8 mouse cellular contexts compared by ENCODE assay signal in genomic region chr10:80677128-80677875, GRCm38 (mm10). TPM values are rescaled to one million over a fixed set of nuclear protein-coding genes. Genes with fewer than 3 reads are reported as not detected.
DNase-seq lines count a peak whose midpoint lies in the region; ATAC-seq and TF ChIP-seq lines count a peak whose summit lies in the region.

No protein-coding gene starts in this region.

- ATAC-seq in heart, embryonic 16.5 days (replicated peaks; ENCODE audit: extremely low read depth, insufficient read depth, low FRiP score) = no peak
- ATAC-seq in liver, embryonic 12.5 days = no peak

- peak overlapping the region; percentile 74 for H3K4me3 ChIP-seq in layer of hippocampus, adult 2 months
- peak overlapping the region; percentile 95 for H3K4me3 ChIP-seq in heart, embryonic 16.5 days (ENCODE audit: low read length)
- peak overlapping the region; percentile 91 for H3K4me3 ChIP-seq in liver, embryonic 12.5 days
- peak overlapping the region; percentile 68 for H3K4me3 ChIP-seq in small intestine, adult 2 months (ENCODE audit: low read depth, low read length)

- no peaks in the 10 kb centered on the region for H3K36me3 ChIP-seq in heart, embryonic 16.5 days (ENCODE audit: control insufficient read depth, insufficient read depth)
- peaks cover 20% of the 10 kb centered on the region for H3K36me3 ChIP-seq in liver, embryonic 12.5 days
- no peaks in the 10 kb centered on the region; the same call in 1 of the 2 replicates for H3K36me3 ChIP-seq in small intestine, adult 2 months (ENCODE audit: control insufficient read depth, insufficient read depth, low read length)

- 21% methylated on average over 9 of the region's 9 CpGs for WGBS in heart, embryonic 16.5 days
- 7% methylated on average over 9 of the region's 9 CpGs for WGBS in liver, embryonic 12.5 days (ENCODE audit: insufficient replicate concordance)
- 6% methylated on average over 9 of the region's 9 CpGs for WGBS in small intestine, adult 2 months

- H3K4me1 ChIP-seq in heart, embryonic 16.5 days (ENCODE audit: control insufficient read depth, insufficient read depth, low read length) = peaks cover 59% of the 10 kb centered on the region
- H3K4me1 ChIP-seq in liver, embryonic 12.5 days = peaks cover 72% of the 10 kb centered on the region
- H3K4me1 ChIP-seq in small intestine, adult 2 months (ENCODE audit: control insufficient read depth, insufficient read depth, insufficient read length, low read length) = peaks cover 52% of the 10 kb centered on the region

- TF ChIP-seq POLR2A in small intestine, adult 2 months (IDR thresholded peaks at IDR 0.05; ENCODE audit: low read depth, low read length) = no peak

- no peaks in the 10 kb centered on the region for H3K27me3 ChIP-seq in heart, embryonic 16.5 days (ENCODE audit: control insufficient read depth, insufficient read depth, low read length)
- no peaks in the 10 kb centered on the region for H3K27me3 ChIP-seq in liver, embryonic 12.5 days (replicated peaks)
- H3K27me3 ChIP-seq in small intestine, adult 2 months (ENCODE audit: control insufficient read depth, insufficient read depth, low read length) = no peaks in the 10 kb centered on the region

- no peaks in the 10 kb centered on the region for H3K9me3 ChIP-seq in heart, embryonic 16.5 days (replicated peaks; ENCODE audit: control insufficient read depth, low read length)
- H3K9me3 ChIP-seq in liver, embryonic 12.5 days (replicated peaks) = no peaks in the 10 kb centered on the region

- peak overlapping the region; percentile 91 for H3K4me2 ChIP-seq in heart, embryonic 16.5 days (ENCODE audit: low read depth, low read length)
- H3K4me2 ChIP-seq in liver, embryonic 12.5 days = peak overlapping the region; percentile 92

- H3K9ac ChIP-seq in heart, embryonic 16.5 days (ENCODE audit: low read length) = peak overlapping the region; percentile 92
- H3K9ac ChIP-seq in liver, embryonic 12.5 days = peak overlapping the region; percentile 90

- DNase-seq in layer of hippocampus, adult 2 months (ENCODE audit: low spot score in 2 of 2) = no peak
- no peak for DNase-seq in layer of hippocampus, adult 11-12 months (ENCODE audit: low spot score)
- peak; percentile 82 for DNase-seq in adipocyte (ENCODE audit: low spot score)
- DNase-seq in right cerebral cortex, adult 2 months (ENCODE audit: low spot score in 2 of 2) = no peak
- DNase-seq in layer of hippocampus, adult 9-10 months (ENCODE audit: low spot score) = no peak

- peak overlapping the region; percentile 99 for H3K27ac ChIP-seq in layer of hippocampus, adult 2 months
- peak overlapping the region; percentile 100 for H3K27ac ChIP-seq in heart, embryonic 16.5 days (ENCODE audit: low read length)
- peak overlapping the region; percentile 100 for H3K27ac ChIP-seq in liver, embryonic 12.5 days
- H3K27ac ChIP-seq in small intestine, adult 2 months (ENCODE audit: insufficient read depth, low read depth, low read length) = peak overlapping the region; percentile 98

- no peak for TF ChIP-seq CTCF in layer of hippocampus, adult 2 months (conservative IDR thresholded peaks at IDR 0.05)
- no peak for TF ChIP-seq CTCF in small intestine, adult 2 months (IDR thresholded peaks at IDR 0.05; ENCODE audit: extremely low read depth, insufficient read length, insufficient replicate concordance, low read depth, low read length)

RNA-seq across cellular contexts. Expression of gene Mknk2, which starts 0.6 kb away (rescaled TPM):
- total RNA-seq in layer of hippocampus, adult 2 months (2021) = 10 to 100 TPM; 45.3 to 46.9 TPM
- 82.1 and 92.8 TPM in 2 replicates for polyA plus RNA-seq in heart, embryonic 16.5 days (2015; fragmentation: Nextera tagmentation; extraction: Ambion mirVana)
- polyA plus RNA-seq in liver, embryonic 12.5 days (2016; fragmentation: Nextera tagmentation; extraction: Ambion mirVana) = 124 and 125 TPM in 2 replicates
- polyA plus RNA-seq in small intestine, adult 2 months (2012; rRNA removed) = 96.1 and 146 TPM in 2 replicates

RNA-seq across cellular contexts. Expression of gene Btbd2, which starts 20.4 kb away (rescaled TPM):
- total RNA-seq in layer of hippocampus, adult 2 months (2021) = 100 to 1,000 TPM; 102 to 105 TPM
- polyA plus RNA-seq in heart, embryonic 16.5 days (2015; fragmentation: Nextera tagmentation; extraction: Ambion mirVana) = 41.7 and 58.2 TPM in 2 replicates
- polyA plus RNA-seq in liver, embryonic 12.5 days (2016; fragmentation: Nextera tagmentation; extraction: Ambion mirVana) = 26.0 and 27.3 TPM in 2 replicates
- polyA plus RNA-seq in small intestine, adult 2 months (2012; rRNA removed) = 45.4 and 84.1 TPM in 2 replicates

RNA-seq across cellular contexts. Expression of gene Mob3a, which starts 24.5 kb away (rescaled TPM):
- 10 to 100 TPM; 10.6 to 16.5 TPM for total RNA-seq in layer of hippocampus, adult 2 months (2021)
- polyA plus RNA-seq in heart, embryonic 16.5 days (2015; fragmentation: Nextera tagmentation; extraction: Ambion mirVana) = 29.0 and 33.4 TPM in 2 replicates
- polyA plus RNA-seq in liver, embryonic 12.5 days (2016; fragmentation: Nextera tagmentation; extraction: Ambion mirVana) = 43.9 and 45.3 TPM in 2 replicates
- polyA plus RNA-seq in small intestine, adult 2 months (2012; rRNA removed) = 26.5 and 40.0 TPM in 2 replicates

RNA-seq across cellular contexts. Expression of gene Izumo4, which starts 24.7 kb away (rescaled TPM):
- total RNA-seq in layer of hippocampus, adult 2 months (2021) = 10 to 100 TPM; 65.0 to 69.0 TPM
- 11.2 and 13.2 TPM in 2 replicates for polyA plus RNA-seq in heart, embryonic 16.5 days (2015; fragmentation: Nextera tagmentation; extraction: Ambion mirVana)
- 10.1 and 10.6 TPM in 2 replicates for polyA plus RNA-seq in liver, embryonic 12.5 days (2016; fragmentation: Nextera tagmentation; extraction: Ambion mirVana)
- 20.8 and 36.3 TPM in 2 replicates for polyA plus RNA-seq in small intestine, adult 2 months (2012; rRNA removed)

RNA-seq across cellular contexts. Expression of gene Csnk1g2, which starts 54.7 kb away (rescaled TPM):
- 100 to 1,000 TPM; 221 to 228 TPM for total RNA-seq in layer of hippocampus, adult 2 months (2021)
- polyA plus RNA-seq in heart, embryonic 16.5 days (2015; fragmentation: Nextera tagmentation; extraction: Ambion mirVana) = 50.7 and 103 TPM in 2 replicates
- polyA plus RNA-seq in liver, embryonic 12.5 days (2016; fragmentation: Nextera tagmentation; extraction: Ambion mirVana) = 106 TPM in 2 replicates
- polyA plus RNA-seq in small intestine, adult 2 months (2012; rRNA removed) = 115 and 266 TPM in 2 replicates
